Mouse (Mus musculus) myocyte (in vitro differentiated cells): ENCODE measurements around the gene Rfx1.

ENCODE experiments used
- CEBPB ChIP-seq: IDR thresholded peaks from 2 replicates; pipeline ENCODE4 v1.6.1; 2011; ENCODE audit warnings: mild to moderate bottlenecking, moderate library complexity; ENCODE audit not compliant: poor library complexity, insufficient read depth, severe bottlenecking
- E2F4 ChIP-seq: IDR thresholded peaks from one replicate; pipeline ENCODE4 v1.6.1; 2011; ENCODE audit warnings: mild to moderate bottlenecking, control low read depth, moderate library complexity; ENCODE audit not compliant: insufficient read depth
- MAX ChIP-seq: IDR thresholded peaks from one replicate; pipeline ENCODE4 v1.6.1; 2011; ENCODE audit warnings: low read depth, mild to moderate bottlenecking, control low read depth
- MYOD1 ChIP-seq, 3 experiments: IDR thresholded peaks; one replicate each; pipeline ENCODE4 v1.6.1; 2011; ENCODE audit warnings: control low read depth in 2 of 3, low read depth in 2 of 3, mild to moderate bottlenecking in 2 of 3, moderate library complexity in 1 of 3; ENCODE audit not compliant: insufficient read length in 2 of 3, control insufficient read depth in 1 of 3
- MYOG ChIP-seq, 3 experiments: IDR thresholded peaks; one replicate each; pipeline ENCODE4 v1.6.1; 2011; ENCODE audit warnings: control low read depth in 2 of 3, low read depth in 2 of 3, mild to moderate bottlenecking in 2 of 3; ENCODE audit not compliant: insufficient read length in 2 of 3, control insufficient read depth in 1 of 3, insufficient read depth in 1 of 3
- POLR2A ChIP-seq: IDR thresholded peaks from one replicate; pipeline ENCODE4 v1.6.1; 2011; ENCODE audit warnings: low read depth, mild to moderate bottlenecking, control low read depth, moderate library complexity; ENCODE audit not compliant: insufficient read length
- POLR2AphosphoS2 ChIP-seq: IDR thresholded peaks from one replicate; pipeline ENCODE4 v1.6.1; 2011; ENCODE audit warnings: low read depth, control low read depth; ENCODE audit not compliant: insufficient read length
- REST ChIP-seq: IDR thresholded peaks from one replicate; pipeline ENCODE4 v1.6.1; 2011; ENCODE audit warnings: mild to moderate bottlenecking, control low read depth, moderate library complexity; ENCODE audit not compliant: insufficient read depth, insufficient read length
- SRF ChIP-seq: IDR thresholded peaks from one replicate; pipeline ENCODE4 v1.6.1; 2011; ENCODE audit warnings: low read depth; ENCODE audit not compliant: control insufficient read depth, insufficient read length
- TCF12 ChIP-seq: IDR thresholded peaks from one replicate; pipeline ENCODE4 v1.6.1; 2011; ENCODE audit warnings: mild to moderate bottlenecking, control low read depth; ENCODE audit not compliant: poor library complexity, insufficient read depth, severe bottlenecking
- USF1 ChIP-seq: IDR thresholded peaks from one replicate; pipeline ENCODE4 v1.6.1; 2011; ENCODE audit warnings: low read depth, mild to moderate bottlenecking, control low read depth, moderate library complexity

DNA sequence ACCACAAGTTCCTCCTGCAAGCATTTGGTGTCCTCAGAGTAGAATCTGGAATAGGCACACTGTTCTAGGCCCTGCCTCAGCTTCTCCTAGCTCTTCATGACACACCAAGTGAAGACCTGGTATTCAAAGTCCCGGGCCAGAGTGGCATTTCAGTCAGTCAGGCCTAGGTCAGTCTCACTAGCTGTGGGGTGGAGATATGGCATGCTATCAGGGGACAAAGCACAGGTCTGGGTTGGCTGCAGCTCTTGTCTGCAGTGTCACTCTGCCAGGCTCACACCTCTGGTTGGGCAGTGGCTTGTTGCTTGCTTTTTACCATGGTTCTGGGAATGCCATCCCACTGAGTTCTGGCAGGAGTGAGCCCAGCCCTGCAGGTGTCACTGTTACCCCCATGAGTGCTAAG is 9.8 kb downstream of the Rfx1 start:
- no peak for TF ChIP-seq MYOD1 (IDR thresholded peaks at IDR 0.05; ENCODE audit: control insufficient read depth in 1 of 3, insufficient read length in 2 of 3, low read depth in 2 of 3)
- TF ChIP-seq SRF, result no peak
- TF ChIP-seq POLR2A, result no peak
- no peak for TF ChIP-seq CEBPB
- TF ChIP-seq TCF12, result no peak
- TF ChIP-seq USF1, result no peak
- no peak for TF ChIP-seq E2F4
- TF ChIP-seq MYOG (IDR thresholded peaks at IDR 0.05; ENCODE audit: control insufficient read depth in 1 of 3, insufficient read depth in 1 of 3, insufficient read length in 2 of 3, low read depth in 2 of 3), result no peak
- TF ChIP-seq MAX, result no peak
- no peak for TF ChIP-seq POLR2AphosphoS2
- no peak for TF ChIP-seq REST
